Mouse (Mus musculus) subcutaneous adipose tissue, adult 2 months (tissue): Measurements from ENCODE around the gene Npas4. TPM values are rescaled to one million over a fixed set of nuclear protein-coding genes. Genes with fewer than 3 reads are reported as not detected.

Experiments
- polyA plus RNA-seq: library from polyadenylated mRNA; depleted of rRNA; stranded (reverse); fragments of >200 nt; gene quantifications from 2 replicates; pipeline ENCODE4 v1.2.3, GENCODE M21; 2012; ENCODE audit warnings: low replicate concordance; rRNA removed

Npas4 gene
- polyA plus RNA-seq: 1.3 and 12.3 TPM in 2 replicates

GRCm38 (mm10) chr19:4990256-4990625 is at the start of gene Npas4:
Npas4 (minus strand) TSS chr19:4990316.

GRCm38 (mm10) chr19:5038709-5039156 is 48.6 kb upstream of the Npas4 start, which contains the start of the genes B4gat1 and AC124502.3:
B4gat1 (plus strand) TSS chr19:5038826.
AC124502.3 (plus strand) TSS chr19:5038891.

GRCm38 (mm10) chr19:5023621-5024479 is 33.7 kb upstream of the Npas4 start, which contains the start of gene Slc29a2:
Slc29a2 (plus strand) TSS chr19:5023860.

DNA sequence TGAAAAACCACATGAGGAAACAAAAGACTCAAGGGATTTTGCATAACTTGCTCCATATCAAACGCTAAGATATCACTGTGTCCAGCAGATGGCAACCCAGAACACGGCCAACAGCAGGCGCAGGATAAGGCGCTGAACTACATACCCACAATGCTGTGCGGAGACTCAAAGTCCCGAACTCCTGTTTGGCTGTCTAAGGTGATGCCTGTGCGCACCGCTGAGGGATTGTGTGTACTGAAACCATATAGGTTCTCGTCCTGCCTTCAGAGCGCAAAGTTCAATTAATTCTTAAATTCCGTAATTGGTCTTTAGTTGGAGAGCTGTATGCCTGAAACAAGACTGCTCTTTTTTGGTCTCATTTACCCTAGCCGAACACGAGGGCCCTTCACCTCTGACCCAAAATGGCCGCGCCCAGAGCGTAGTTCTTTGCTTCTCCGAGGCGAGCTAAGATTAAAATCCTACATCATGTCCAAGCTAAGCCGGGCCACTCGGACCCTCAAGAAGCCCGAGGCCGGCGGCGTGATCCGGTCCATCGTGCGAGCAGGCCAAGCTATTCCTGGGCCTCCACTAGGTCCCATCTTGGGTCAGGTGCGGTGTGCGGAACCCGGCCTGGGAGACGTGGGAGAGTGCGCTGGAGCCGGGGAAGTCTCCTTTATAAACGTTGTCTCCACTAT is 28.1 kb downstream of the Npas4 start, which contains the start of gene Mrpl11:
Gene Mrpl11 (plus strand): TSS at position 220 of the 674 bp plus-strand sequence.

DNA sequence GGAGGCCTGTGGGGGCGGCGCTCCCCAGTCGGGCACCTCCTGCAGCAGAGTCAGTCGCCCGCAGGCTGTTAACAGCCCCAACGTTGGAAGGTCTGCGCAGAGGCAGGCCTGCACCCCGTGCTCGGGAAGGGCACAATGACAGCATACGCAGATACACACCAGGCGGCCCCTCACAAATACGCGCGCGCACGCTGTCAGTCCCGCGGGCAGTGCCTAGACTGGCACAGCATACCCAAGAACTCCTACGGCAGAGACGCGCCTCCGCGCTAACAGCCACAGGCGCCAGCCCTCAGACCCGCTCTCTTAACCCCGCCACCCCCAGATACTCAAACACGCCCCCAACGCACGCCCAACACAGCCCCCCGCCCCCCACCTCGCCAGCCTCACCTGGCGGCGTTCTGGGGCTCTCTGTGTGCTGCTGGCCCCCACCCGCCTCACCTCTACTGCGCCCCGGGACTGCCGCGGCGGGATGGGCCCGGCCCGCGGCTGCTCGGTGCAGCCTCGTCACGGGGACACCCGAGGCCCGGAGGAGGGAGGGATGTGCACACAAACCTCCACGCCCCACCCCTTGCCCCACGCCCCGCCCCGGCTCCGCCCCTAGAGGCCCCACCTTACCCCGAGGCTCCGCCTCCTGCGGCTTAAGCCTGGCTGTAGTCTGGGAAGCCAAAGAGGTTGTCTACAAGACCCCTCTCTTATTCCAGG is 47.4 kb downstream of the Npas4 start, which contains the start of gene Peli3:
Gene Peli3 (minus strand): TSS at position 577 of the 702 bp plus-strand sequence.

Other genes with a start within 250 kb of the Npas4 start
- gene Rbm4b, start 233.8 kb downstream of the Npas4 start, polyA plus RNA-seq: 6.8 and 14.3 TPM in 2 replicates
- gene Rbm4, start 196.4 kb downstream of the Npas4 start, polyA plus RNA-seq: 29.6 and 56.3 TPM in 2 replicates
- gene Gm21992, start 178.7 kb downstream of the Npas4 start, polyA plus RNA-seq: 11.3 and 18.0 TPM in 2 replicates
- 27.1 and 47.6 TPM in 2 replicates for gene Rbm14, start 178.7 kb downstream of the Npas4 start, polyA plus RNA-seq
- 46.5 and 55.3 TPM in 2 replicates for gene Ccs, start 151.0 kb downstream of the Npas4 start, polyA plus RNA-seq
- gene Ccdc87, start 150.9 kb downstream of the Npas4 start, polyA plus RNA-seq: 0.13 and 0.16 TPM in 2 replicates
- gene Ctsf, start 135.2 kb downstream of the Npas4 start, polyA plus RNA-seq: 105 and 179 TPM in 2 replicates
- 1.5 and 1.6 TPM in 2 replicates for gene Actn3, start 112.4 kb downstream of the Npas4 start, polyA plus RNA-seq
- 28.3 and 28.8 TPM in 2 replicates for gene Zdhhc24, start 111.6 kb downstream of the Npas4 start, polyA plus RNA-seq
- 4.1 and 7.4 TPM in 2 replicates for gene Bbs1, start 83.7 kb downstream of the Npas4 start, polyA plus RNA-seq
- gene Dpp3, start 62.0 kb downstream of the Npas4 start, polyA plus RNA-seq: 75.1 and 132 TPM in 2 replicates
- 5.9 and 11.0 TPM in 2 replicates for gene Peli3, start 47.2 kb downstream of the Npas4 start, polyA plus RNA-seq
- gene Mrpl11, start 28.2 kb downstream of the Npas4 start, polyA plus RNA-seq: 32.2 and 40.6 TPM in 2 replicates
- gene Slc29a2, start 33.5 kb upstream of the Npas4 start, polyA plus RNA-seq: 6.3 and 23.7 TPM in 2 replicates
- 47.3 and 48.9 TPM in 2 replicates for gene B4gat1, start 48.5 kb upstream of the Npas4 start, polyA plus RNA-seq
- 0.40 and 0.49 TPM in 2 replicates for gene AC124502.3, start 48.6 kb upstream of the Npas4 start, polyA plus RNA-seq
- gene Brms1, start 51.0 kb upstream of the Npas4 start, polyA plus RNA-seq: 30.7 and 31.8 TPM in 2 replicates
- gene Rin1, start 60.2 kb upstream of the Npas4 start, polyA plus RNA-seq: 7.9 and 14.8 TPM in 2 replicates
- gene Cd248, start 77.8 kb upstream of the Npas4 start, polyA plus RNA-seq: 89.6 and 139 TPM in 2 replicates
- gene Tmem151a, start 95.2 kb upstream of the Npas4 start, polyA plus RNA-seq: 2.0 and 9.4 TPM in 2 replicates
- gene Yif1a, start 98.2 kb upstream of the Npas4 start, polyA plus RNA-seq: 187 and 209 TPM in 2 replicates
- 0.57 and 4.0 TPM in 2 replicates for gene Cnih2, start 108.2 kb upstream of the Npas4 start, polyA plus RNA-seq
- 251 and 376 TPM in 2 replicates for gene Rab1b, start 116.8 kb upstream of the Npas4 start, polyA plus RNA-seq
- gene Klc2, start 128.2 kb upstream of the Npas4 start, polyA plus RNA-seq: 29.8 and 50.9 TPM in 2 replicates